Mouse (Mus musculus) C2C12 (cell line): ENCODE data around the gene Cfdp1. TPM values are rescaled to one million over a fixed set of nuclear protein-coding genes. Genes with fewer than 3 reads are reported as not detected.

Source experiments
- H3K27me3 ChIP-seq: one replicate; pipeline ENCODE4 v1.6.1; 2011; ENCODE audit not compliant: control insufficient read depth, insufficient read depth, insufficient read length
- H3K36me3 ChIP-seq: one replicate; pipeline ENCODE4 v1.6.1; 2011; ENCODE audit not compliant: control insufficient read depth, insufficient read depth
- H3K4me3 ChIP-seq: one replicate; pipeline ENCODE4 v1.5.1; 2011; ENCODE audit warnings: mild to moderate bottlenecking, control low read depth; ENCODE audit not compliant: poor library complexity, insufficient read depth, severe bottlenecking
- H3K79me2 ChIP-seq: one replicate; pipeline ENCODE4 v1.6.1; 2011; ENCODE audit not compliant: control insufficient read depth, insufficient read depth
- H3K79me3 ChIP-seq: one replicate; pipeline ENCODE4 v1.6.1; 2011; ENCODE audit warnings: low read depth, control low read depth
- H3ac ChIP-seq: one replicate; pipeline ENCODE3; 2011; ENCODE audit warnings: low read depth; ENCODE audit not compliant: control insufficient read depth, insufficient read length
- CEBPB ChIP-seq: IDR thresholded peaks from one replicate; pipeline ENCODE4 v1.6.1; 2011; ENCODE audit warnings: low read depth, mild to moderate bottlenecking, control low read depth, moderate library complexity
- CTCF ChIP-seq: IDR thresholded peaks from one replicate; pipeline ENCODE4 v1.5.1; 2011; ENCODE audit not compliant: control insufficient read depth, insufficient read depth, insufficient read length
- FOSL1 ChIP-seq: IDR thresholded peaks from one replicate; pipeline ENCODE4 v1.8.0; 2011; ENCODE audit warnings: mild to moderate bottlenecking, low read length; ENCODE audit not compliant: poor library complexity, insufficient read depth, severe bottlenecking
- MAX ChIP-seq: IDR thresholded peaks from one replicate; pipeline ENCODE4 v1.6.1; 2011; ENCODE audit warnings: mild to moderate bottlenecking, control low read depth
- MYOD1 ChIP-seq: IDR thresholded peaks from one replicate; pipeline ENCODE4 v1.6.1; 2011; ENCODE audit warnings: low read depth; ENCODE audit not compliant: control insufficient read depth, insufficient read length
- MYOG ChIP-seq: IDR thresholded peaks from one replicate; pipeline ENCODE4 v1.6.1; 2011; ENCODE audit not compliant: control insufficient read depth, insufficient read length; ENCODE audit errors: extremely low read depth
- USF1 ChIP-seq: IDR thresholded peaks from one replicate; pipeline ENCODE4 v1.6.1; 2011; ENCODE audit warnings: low read depth, mild to moderate bottlenecking, control low read depth, moderate library complexity
- polyA plus RNA-seq: library from polyadenylated mRNA; unstranded; fragments of >200 nt; fragmentation: generic; extraction: Trizol; gene quantifications from one replicate; pipeline ENCODE4 v1.2.1, GENCODE M21; 2012; ENCODE audit warnings: missing spikeins

Gene Cfdp1
- polyA plus RNA-seq, 1 experiment, result 58.8 TPM

DNA sequence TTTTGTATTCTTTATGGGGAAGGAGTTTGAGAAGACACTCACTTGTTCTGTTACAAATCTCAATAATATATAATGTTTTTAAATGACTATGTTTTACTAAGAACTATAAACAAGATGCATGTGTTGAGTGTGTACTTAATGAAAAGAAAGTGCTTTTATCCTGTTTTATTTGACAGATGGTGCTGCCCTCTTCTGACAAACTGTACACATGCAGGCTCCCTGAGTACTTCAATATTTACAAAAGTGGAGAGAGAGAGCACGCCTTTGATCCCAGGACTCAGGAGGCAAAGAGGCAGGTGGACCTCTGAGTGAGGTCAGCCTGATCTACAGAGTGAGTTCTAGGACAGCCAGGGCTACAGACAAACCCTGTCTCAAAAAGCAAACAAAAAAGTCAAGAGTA, 18.6 kb downstream of the Cfdp1 start:
- H3K79me2 ChIP-seq, result no peaks in the 10 kb centered on the region
- H3K27me3 ChIP-seq, result no peaks in the 10 kb centered on the region
- H3K79me3 ChIP-seq, result no peaks in the 10 kb centered on the region
- TF ChIP-seq FOSL1, result no peak
- no peak for TF ChIP-seq CTCF
- no peak for TF ChIP-seq MYOG
- TF ChIP-seq MAX, result no peak
- TF ChIP-seq CEBPB, result no peak
- no peak for TF ChIP-seq USF1
- TF ChIP-seq MYOD1, result no peak
- H3K36me3 ChIP-seq, result peaks cover 44% of the 10 kb centered on the region
- H3ac ChIP-seq, result no peak overlapping the region
- H3K4me3 ChIP-seq, result no peak overlapping the region

DNA sequence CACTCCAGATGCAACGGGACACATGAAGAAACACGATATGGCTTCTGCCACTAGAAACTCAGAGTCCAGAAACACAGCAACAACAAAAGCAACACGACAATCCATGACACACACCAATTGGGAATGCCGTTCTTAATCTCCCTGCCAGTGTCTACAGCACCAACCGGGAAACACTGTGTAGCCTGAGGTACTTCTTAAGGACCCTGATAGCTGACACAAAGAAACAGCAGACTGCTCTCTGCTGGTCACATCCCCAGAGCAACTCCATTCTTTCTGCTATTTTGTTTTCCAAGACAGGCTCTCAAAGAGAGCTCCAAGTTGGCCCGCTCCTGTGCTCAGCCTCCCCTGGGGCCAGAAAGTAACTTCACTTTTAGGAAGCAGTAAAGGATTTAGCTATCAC, 20.1 kb downstream of the Cfdp1 start:
- Histone ChIP-seq H3K36me3 (peaks cover 58% of the 10 kb centered on the region), H3ac (no peak overlapping the region), H3K79me2 (no peaks in the 10 kb centered on the region), H3K79me3 (no peaks in the 10 kb centered on the region), H3K4me3 (no peak overlapping the region), H3K27me3 (no peaks in the 10 kb centered on the region)
- no peak for TF ChIP-seq FOSL1
- TF ChIP-seq MAX, result no peak
- no peak for TF ChIP-seq CTCF
- no peak for TF ChIP-seq CEBPB
- TF ChIP-seq MYOD1, result no peak
- TF ChIP-seq USF1, result no peak
- TF ChIP-seq MYOG, result no peak

DNA sequence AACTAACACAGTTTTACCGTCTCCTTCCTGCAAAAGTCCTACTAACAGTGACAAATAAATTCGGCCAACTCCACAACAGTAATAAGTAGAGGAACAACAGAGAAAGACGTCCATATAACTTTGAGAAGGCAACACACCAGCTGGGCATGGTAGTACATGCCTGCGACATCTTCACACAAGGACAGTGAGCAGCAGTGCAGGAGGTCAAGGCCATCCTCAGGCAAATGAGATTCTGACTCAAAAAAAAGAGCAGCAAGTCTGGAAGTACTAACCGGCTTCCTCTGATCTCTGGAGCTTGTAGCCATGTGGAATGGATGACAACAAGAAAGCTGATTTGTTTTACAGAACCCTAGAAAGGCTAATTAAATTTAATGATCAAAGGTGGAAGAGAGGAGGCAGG, 21.1 kb downstream of the Cfdp1 start:
- Histone ChIP-seq H3K79me3 (no peaks in the 10 kb centered on the region), H3K4me3 (no peak overlapping the region), H3K27me3 (no peaks in the 10 kb centered on the region), H3ac (no peak overlapping the region), H3K79me2 (no peaks in the 10 kb centered on the region), H3K36me3 (peaks cover 56% of the 10 kb centered on the region)
- TF ChIP-seq FOSL1 (no peak), CTCF (no peak), USF1 (no peak), CEBPB (no peak), MYOG (no peak), MAX (no peak), MYOD1 (no peak)

GRCm38 (mm10) chr8:111831996-111832395, 22.1 kb downstream of the Cfdp1 start:
- Histone ChIP-seq H3K79me3 (no peaks in the 10 kb centered on the region), H3K79me2 (no peaks in the 10 kb centered on the region), H3ac (no peak overlapping the region), H3K36me3 (peaks cover 59% of the 10 kb centered on the region), H3K27me3 (no peaks in the 10 kb centered on the region), H3K4me3 (no peak overlapping the region)
- TF ChIP-seq MYOG, result no peak
- TF ChIP-seq MYOD1, result no peak
- TF ChIP-seq CEBPB, result no peak
- no peak for TF ChIP-seq USF1

DNA sequence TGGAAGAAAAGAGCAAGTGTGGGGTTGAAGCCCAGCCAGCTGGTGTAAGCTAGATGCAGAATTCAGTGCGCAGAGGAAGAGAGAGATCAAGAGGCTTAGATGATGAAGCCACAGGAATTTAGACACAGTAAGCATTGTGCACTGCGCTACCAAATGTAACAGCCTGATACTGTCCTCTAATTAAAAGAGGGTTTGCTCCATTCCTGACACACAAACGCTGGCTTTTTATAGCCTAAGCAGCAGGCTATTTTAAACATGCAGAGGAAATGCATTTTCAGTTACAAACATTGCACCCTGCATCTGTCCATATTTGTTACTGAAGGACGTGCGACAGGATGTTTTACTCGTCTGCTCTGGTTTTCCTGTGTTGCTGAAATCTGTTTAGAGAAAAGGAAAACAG, 25.5 kb downstream of the Cfdp1 start:
- peaks cover 72% of the 10 kb centered on the region for H3K36me3 ChIP-seq
- no peak overlapping the region for H3ac ChIP-seq
- H3K4me3 ChIP-seq, result no peak overlapping the region
- no peaks in the 10 kb centered on the region for H3K79me2 ChIP-seq
- no peak for TF ChIP-seq USF1
- TF ChIP-seq CTCF, result no peak
- no peak for TF ChIP-seq FOSL1
- TF ChIP-seq MAX, result no peak
- no peak for TF ChIP-seq CEBPB
- no peaks in the 10 kb centered on the region for H3K79me3 ChIP-seq
- H3K27me3 ChIP-seq, result no peaks in the 10 kb centered on the region

- Histone ChIP-seq H3K4me3 (no peak overlapping the region), H3K79me3 (no peaks in the 10 kb centered on the region), H3K79me2 (no peaks in the 10 kb centered on the region), H3ac (no peak overlapping the region), H3K27me3 (no peaks in the 10 kb centered on the region), H3K36me3 (peaks cover 68% of the 10 kb centered on the region)
- TF ChIP-seq MAX (no peak), CTCF (peak; percentile 40)
Observed at GRCm38 (mm10) chr8:111825219-111825618, 28.9 kb downstream of the Cfdp1 start.
